Mouse (Mus musculus) common myeloid progenitor, adult 5-6 weeks (primary cell): ENCODE data around the gene Lefty1. TPM values are rescaled to one million over a fixed set of nuclear protein-coding genes. Genes with fewer than 3 reads are reported as not detected.

Experiments
- ATAC-seq: replicated peaks from 2 replicates; pipeline ENCODE4 v1.8.0; 2016; ENCODE audit warnings: low read depth, mild to moderate bottlenecking, moderate TSS enrichment, inconsistent platforms; ENCODE audit not compliant: poor library complexity, severe bottlenecking
- total RNA-seq: library from RNA; stranded (forward); fragments of 200-1000, 187-1606 nt; gene quantifications from 2 replicates; pipeline ENCODE4 v1.2.3, GENCODE M21; 2017

Gene Lefty1
- total RNA-seq, 1 experiment from 2014 or later = 3.3 TPM

DNA sequence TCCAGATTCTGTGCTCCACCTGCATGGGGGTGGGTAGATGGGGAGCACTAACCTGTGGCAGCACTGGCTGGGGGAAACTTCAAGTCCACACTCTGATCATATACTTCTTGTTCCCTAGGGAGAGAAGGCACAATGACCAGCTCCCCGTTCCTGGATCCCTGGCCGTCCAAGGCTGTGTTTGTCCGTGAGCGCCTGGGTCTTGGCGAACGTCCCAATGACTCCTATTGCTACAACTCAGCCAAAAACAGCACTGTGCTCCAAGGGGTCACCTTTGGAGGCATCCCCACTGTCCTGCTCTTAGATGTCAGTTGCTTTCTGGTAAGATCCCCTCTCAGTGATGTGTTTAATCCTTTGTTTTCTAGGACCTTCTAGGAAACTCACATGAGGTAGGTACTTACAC is 11.6 kb downstream of the Lefty1 start:
- ATAC-seq = no peak

DNA sequence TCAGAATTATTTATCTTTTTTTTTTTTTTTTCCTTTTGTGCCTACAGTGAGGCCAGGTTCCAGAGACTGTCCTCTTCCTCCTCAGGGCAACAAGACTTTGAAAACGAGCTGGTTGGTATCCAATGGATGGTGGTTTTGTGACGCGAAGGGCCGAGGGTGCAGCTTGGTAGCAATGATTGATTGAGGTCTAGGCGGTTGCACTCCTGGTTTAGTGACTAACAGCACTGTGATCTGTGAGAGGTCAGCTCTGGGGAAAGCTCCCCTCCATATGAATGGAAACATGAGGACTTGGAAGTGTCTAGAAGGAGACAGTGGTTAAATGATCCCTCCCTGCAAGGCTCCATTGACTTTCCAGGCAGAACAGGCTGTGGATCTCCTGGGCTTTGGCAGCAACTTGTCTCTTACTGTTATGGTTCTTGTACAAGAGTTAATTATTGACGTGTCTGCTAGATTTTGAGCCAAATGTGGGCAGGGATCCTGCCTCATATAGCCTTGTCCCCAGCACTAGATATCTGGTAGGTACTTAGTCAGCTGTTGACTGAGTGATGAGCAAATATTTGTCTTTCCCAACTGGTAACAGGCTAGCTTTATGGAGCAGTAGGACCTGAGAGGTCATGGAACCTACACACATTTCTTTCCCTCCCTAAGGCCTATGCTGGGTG is 17.4 kb downstream of the Lefty1 start:
- no peak for ATAC-seq

DNA sequence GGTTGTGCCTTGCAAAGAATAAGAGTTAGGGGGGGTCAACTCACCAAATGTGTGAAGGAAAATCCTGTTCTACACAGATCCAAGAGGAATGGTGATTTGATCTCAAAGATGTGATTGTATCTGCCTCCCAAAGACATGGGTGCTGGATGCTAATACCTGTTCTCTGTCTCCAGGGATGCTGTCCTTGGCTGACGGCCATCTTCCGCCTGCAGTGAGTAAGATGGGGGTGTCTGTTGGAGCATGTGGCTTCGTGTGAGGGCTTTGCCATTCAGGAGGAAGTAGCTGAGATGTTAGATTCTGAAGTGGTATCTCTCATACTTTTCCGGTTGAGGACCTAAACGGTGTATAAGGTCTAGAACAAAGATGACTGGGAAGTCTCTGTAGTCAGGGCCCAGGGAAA is 18.0 kb downstream of the Lefty1 start:
- ATAC-seq = no peak

DNA sequence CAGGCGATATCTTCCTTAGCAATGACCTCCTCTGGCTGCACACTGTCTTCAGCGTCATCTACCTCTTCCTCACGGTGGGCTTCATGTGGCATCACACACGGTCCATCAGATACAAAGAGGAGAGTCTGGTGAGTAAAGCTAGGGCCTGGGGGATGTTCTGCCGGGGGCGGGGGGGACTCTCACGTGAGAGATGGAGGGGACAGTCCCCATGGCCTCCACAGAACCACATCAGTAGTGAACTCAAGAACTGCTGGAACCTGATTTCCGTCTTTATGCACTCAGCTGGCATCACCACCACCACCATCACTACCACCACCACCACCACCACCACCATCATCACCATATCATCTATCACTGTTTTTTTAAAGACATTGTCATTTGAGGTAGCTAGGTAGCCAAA is 21.6 kb downstream of the Lefty1 start:
- no peak for ATAC-seq

DNA sequence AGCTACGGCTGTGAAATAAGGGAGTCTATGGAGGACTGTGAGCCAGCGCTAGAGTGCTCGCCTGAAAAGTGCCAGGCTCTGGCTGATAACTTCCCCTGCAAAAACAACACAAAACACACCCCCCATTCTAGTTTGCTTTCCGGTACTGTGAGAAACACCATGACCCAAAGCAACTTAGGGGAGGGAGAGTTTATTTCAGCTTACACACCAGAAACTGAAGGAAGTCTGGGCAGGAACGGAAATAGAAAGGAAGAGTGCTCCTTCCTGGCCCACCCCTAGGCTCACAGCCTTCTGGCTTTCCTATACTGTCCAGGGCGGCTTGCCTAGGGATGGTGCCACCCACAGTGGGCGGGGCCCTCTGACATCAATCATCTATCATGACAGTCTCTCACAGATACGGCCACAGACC is 22.2 kb downstream of the Lefty1 start:
- ATAC-seq = peak; percentile 85

DNA sequence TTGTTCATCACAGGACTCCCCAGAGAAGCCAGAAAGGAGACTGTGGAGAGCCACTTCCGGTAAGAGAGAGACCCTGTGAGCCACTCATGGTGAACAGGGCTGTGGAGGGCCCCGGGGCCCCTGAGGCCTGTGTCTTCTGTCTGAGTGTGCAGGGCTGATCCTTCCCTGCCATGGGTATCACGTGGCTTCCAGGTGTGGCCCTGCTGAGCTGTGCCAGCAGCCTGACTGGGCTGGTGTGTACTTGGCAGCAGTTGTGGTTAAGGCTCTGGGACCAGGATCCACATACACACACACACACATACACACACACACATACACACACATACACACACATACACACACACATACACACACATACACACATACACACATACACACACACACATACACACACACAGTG is 23.2 kb downstream of the Lefty1 start:
- no peak for ATAC-seq

DNA sequence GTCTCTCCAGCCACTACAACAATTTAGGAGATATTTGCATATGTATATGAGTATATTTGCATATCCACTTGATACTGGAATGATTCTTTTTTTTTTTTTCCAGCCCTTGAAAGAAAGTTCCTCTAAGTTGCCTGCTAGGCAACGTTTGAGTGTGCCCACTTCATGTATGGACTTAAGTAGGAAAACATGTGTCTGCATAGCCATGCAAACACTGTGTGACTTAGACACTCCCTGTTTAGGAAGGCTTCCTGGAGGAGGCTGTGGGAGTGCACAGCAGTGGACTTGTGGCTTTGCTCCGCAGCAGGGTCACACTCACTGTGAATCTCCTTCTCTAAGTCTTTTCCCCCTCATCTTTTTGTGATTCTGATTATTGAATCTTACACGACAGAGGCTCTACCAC is 24.0 kb downstream of the Lefty1 start:
- ATAC-seq = no peak

DNA sequence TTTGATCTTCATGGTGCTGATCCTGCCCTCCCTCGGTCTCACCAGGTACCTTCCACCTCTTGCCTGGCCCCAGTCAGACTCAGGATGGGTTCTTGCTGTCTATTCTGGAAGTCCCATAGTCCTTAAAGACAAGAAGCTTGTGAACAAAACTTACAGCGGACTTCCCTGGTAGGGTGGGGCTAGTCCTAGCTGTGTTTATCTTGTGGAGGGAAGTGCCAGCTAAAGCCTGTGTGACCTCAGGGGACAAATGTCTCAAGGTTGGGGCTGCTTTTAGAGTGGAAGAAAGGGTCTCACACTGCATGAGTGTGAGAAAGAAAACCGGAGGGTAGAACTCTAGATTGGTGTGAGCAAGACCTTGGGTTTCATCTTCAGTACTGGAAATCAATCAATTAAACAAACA is 31.0 kb downstream of the Lefty1 start:
- no peak for ATAC-seq

DNA sequence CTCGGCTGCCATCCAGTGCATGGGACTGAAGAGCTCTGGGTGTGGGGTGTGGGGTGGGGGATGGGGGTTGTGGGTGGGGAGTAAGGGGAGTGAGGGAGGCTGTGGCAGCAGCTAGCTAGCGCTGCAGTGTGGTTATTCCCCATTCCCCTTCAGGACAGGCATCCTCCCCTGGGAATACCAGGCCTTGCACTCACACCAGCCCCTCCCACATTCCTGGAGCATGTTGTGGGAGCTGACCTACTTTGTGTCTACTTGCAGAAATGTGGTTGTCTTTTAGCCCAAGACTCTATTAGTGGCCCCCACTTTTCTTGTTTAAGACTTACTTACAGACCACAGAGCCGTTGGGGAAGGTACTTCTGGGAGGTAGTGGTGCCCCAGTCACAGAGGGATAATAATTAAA is 31.7 kb downstream of the Lefty1 start:
- ATAC-seq = no peak

DNA sequence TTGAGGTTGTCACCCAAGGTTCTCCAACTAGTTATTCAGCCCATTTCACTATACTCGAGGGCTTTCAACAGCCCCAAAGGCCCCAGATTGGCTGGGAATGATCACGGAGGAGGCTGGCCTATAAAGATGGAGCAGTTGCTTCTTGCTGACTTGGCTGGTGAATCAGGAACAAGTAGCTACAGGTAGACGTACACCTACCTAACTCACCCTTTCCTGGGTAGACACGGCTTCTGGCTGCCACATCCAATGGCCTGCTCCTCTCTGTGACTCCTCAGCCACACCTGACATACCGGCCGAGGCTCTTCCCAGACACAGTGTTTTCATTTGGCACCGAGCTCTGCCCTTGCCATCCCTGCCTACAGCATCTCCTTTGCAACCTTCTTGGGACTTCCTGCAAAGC is 32.4 kb downstream of the Lefty1 start:
- no peak for ATAC-seq

DNA sequence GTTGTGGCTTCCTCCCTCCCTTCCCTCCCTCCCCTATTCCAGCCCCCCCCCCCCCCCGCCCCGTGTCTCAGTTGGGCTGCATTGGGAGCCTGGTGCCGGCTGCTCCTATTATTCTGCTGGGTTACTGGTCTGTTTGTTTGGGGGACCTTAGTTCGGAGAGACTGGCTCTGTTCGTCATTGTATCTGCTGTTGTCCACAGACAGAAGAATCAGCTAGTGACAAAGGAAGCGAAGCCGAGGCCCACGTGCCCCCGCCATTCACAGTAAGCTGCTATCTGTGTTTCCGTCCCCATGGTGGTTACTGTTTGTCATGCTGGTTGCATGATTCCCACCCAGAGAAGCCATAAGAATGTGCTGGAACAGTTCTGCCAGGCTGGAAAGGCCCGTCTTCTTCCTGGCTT is 38.1 kb downstream of the Lefty1 start:
- ATAC-seq = no peak

DNA sequence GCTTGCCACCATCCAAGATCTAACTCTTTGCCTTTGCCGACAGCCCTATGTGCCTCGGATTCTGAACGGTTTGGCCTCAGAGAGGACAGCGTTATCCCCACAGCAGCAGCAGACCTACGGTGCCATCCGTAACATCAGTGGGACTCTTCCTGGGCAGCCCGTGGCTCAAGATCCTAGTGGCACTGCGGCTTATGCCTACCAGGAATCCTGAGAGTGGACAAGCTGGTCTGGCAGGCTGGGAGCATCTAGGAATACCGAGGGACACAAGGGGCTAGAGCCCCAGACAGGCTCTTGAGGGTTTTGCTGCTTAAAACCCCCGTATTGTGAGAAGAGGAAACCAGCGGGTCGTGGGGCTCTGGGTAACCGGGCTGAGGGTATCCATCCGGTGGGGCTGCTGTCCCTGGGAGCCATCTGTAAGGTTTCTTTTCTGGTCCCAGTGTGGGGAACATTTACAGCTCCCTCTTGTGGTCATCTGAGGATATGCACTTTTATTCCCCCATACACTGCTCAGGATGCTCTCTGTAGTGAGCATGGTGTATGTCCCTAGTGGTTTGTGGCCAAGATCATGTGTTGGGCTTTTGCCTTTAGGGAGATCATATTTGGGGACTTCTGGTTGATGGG is 39.4 kb downstream of the Lefty1 start:
- peak; percentile 76 for ATAC-seq

DNA sequence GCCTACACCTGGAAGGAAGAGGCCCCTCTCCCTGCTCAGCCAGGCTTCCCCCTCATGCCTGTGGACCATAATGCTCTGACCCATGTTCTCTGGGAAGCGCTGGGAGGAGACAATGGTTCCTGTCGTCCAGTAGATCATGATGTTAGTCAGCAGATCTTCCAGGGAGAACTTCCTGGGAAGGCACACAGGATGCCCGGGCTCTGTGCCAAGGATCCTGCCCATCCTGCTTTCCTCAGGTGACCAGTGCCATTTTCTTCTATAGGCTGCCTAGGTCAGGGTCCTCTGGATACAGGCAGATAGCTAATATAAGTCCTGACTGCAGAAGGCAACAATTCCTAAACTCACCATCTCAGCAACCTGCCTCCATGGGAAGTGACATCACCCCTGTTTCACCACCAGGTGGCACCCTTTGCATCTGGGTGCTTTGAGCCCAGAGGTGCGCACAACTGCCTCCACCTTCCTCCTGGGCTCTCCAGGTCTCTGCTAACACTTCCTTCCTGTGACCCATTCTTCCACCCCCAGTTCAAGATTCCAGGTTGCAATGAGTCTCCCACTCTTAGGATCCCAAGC is 41.4 kb downstream of the Lefty1 start:
- peak; percentile 51 for ATAC-seq

DNA sequence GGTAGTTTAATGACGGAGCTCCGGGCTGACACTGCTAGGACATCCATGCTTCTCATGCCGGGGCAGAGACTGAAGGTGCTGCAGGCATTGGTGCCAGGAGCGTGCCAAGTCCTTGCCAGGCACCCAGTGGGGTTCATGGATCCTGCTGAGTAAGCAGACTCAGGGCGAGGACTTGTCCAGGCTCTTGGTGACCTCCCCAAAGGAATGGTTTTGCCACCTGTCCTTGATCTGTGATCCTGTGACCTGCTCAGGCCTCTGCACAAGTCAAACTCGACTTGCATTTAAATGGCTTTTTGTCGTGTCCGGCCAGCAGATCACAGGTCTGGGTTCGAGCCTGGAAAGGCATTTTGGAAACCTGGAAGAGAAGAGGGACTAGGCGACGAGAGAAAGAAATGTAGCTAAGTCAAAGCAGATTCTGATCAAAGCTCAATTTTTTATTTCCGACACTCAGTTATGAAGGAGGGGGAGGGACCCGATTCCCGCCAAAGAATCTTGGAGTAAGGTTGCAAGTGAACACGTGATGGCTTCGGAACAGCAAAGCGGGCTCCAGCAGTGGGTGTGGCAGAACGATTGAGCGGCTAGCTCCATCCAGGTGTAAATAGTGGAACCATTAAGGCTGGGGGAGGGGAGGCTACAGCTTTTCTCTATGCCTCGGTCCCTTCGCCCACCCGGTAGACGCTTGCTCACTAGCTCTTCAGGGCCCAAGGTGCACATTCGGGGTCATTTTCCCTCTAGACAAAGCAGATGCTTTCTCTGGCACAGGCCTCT is 44.8 kb downstream of the Lefty1 start:
- no peak for ATAC-seq

DNA sequence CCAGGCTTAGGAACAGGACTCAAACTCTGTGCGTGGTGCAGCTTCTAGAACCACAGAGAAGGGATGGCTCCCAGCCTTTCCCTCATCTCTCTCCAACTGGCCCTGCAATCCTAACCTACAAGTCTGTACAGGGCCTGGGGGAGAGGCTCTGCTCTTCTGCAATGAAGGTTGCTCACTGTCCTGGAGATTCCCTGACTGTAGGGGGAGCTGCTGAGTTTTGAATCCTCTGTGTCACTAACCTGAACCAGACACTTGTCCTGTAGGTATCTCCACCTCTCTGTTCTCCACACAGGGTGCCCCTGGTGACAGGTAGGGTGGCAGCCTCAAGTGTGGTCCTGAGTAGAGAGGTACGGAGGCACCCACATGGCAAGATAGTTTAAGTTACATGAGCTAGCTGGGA is 45.6 kb downstream of the Lefty1 start:
- ATAC-seq = peak; percentile 62

DNA sequence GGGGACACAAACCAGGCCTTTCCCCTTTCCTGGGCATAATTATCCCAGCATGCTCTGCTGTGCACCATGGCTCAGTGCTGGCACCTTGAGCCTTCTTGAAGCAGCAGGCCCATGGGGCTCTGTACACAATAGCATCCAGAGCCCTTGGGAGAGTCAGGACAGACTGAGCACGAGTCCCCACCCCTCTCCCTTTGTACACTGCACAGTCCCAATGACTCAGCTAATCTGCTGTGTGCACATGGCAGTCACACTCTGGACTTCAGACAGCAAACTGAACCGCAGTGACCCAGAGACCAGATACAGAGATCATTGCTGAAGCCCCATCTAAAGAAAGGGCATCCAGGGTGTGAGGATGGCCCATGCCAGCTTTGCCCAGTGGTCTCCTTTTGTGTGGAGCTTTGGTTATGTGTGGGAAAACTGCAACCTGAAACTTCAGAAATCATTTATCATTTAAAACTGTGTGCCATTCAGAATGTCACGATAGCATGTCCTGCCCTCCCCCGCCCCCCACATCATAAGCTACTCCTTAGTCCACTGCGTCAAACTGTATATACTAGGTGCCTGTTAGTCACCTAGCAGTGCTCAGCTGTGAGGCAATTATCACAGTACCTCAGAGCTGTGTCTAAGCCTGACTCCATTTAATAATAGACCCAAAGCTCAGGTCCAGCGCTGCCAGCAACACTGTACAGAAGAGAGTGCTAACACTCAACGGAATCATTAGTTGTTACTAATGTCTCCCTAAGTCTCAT is 46.6 kb downstream of the Lefty1 start:
- peak; percentile 59; the same call in 1 of the 2 replicates for ATAC-seq

DNA sequence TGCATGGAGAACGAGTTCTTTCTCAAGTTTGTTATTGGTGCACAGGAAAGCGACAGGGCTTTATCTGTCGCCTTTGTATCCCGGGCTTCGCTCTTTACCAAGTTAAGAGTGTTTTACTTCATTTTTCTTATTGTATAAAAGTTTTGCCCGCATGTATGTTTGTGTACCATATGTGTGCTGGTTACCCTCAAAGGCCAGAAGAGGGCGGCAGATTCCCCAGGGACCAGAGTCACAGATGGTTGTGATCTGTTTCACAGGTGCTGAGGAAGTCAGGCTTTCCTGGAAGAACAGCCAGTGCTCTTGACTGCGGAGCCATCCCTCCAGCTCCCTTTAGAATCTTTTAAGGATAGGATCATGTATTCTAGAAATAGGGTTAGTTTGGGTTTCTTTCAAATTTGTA is 51.9 kb downstream of the Lefty1 start:
- ATAC-seq = no peak

DNA sequence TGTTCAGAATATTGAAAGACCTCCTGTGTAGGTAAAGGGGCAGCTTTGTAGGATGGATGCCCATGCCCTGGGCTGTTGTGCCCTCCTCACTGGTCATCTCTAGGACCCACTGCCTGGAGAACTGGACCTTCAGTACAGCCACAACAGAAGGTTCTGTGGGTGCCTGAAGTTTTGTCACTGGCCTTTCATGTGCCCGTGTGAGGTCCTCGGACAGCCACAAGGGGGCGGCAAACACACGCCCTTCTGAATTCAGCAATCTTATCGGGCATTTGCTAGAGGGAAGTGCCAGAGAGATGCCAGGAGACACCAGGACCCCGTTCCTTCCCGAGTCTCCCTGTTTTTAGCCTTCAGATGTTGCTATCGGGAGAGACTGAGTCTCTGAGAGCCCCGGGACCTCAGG is 52.9 kb downstream of the Lefty1 start:
- ATAC-seq = peak; percentile 81
